Mouse (Mus musculus): ENCODE results near the gene Rrp9.

Gene Rrp9

DNA sequence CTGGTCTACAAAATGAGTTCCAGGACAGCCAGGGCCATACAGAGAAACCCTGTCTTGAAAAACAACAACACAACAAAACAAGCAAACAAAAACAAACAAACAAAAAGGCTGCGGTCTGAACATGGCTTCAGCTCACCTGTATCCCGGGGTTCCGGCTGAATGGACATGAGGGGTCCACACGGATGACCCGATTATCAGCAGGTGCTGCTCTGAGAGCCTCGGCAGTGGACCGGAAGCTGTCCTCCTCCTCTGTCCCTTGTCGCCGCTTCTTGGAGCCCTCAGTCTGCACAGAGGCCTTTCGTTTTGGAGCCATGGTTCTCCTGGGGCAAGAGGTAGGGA is at the start of gene Rrp9:
Rrp9 (plus strand) TSS at position 301 of the 339 bp plus-strand sequence.
- DNase-seq: no peak

DNA sequence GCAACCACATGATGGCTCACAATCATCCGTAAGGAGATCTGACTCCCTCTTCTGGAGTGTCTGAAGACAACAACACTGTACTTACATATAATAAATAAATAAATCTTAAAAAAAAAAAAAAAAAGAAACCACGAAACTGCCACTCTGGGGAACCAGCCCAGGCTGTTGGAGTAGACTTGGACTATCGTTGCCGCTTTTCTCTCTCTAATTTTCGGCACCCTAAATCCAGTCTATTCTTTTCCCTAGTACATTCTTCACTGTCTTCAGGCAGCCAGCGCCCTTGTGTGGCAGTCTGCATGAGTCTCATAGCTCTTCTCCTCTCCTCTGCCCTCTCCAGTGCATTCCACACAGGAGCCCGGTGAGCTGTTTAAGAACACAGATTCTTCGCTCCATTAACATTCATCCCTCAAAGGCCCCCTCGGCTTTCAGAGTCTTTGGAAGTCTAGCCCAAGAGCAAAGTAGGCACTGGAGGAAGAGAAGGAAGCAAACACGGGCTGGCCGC is 47.0 kb upstream of the Rrp9 start:
- DNase-seq: no peak

DNA sequence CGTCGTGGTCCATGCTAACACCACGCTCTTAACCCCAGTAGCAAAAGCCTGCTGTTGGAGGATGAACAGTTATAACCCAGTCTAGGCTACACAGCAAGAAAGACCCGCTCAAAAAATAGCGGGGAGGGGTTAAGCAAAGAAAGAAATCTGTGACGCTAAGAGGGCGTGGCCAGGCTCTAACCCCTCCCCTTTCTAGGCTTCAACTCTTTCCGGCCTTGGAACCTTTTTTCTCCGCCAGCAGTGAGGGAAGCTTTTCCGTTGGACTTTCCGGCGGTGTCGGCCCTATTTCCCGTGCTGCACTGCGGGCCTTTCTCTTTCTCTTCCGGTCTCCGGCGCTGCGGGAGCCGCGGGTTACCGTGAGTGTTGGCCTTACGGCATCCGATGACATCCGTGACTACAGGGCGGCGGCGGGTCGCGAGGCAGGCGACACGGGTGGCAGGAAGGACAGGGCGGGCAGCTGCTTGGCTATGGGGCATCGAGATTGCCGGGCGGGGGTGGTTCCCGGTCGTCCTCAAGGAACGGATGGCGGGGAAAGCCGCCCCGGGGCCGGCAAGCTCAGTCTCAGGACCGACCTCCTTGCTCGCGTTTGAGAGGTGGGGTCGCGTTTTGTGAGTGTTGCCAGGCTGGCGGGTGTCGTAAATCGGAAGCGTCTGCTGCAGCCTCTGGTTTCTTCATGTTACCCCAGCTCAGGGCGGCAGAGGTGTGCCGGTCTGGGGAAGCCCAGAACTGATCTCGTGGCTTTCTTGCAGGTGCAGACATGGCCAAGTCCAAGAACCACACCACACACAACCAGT is 46.3 kb upstream of the Rrp9 start, which contains the start of gene Rpl29:
Rpl29 (plus strand) TSS at position 234 of the 794 bp plus-strand sequence.
- peak; percentile 94 to 95 for DNase-seq

DNA sequence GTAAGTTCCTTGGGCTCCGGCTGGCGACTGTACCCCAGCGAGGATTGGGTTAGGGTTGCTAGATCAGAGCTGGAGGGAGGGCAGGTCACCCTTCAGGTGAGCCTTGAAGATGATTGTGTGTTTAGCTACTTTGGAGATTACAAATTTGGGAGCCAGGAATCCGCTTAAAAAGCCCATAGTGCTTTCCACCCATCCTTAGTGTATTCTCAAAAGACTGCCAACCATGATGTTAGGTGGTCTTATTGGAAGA is 45.8 kb upstream of the Rrp9 start:
- no peak for DNase-seq

DNA sequence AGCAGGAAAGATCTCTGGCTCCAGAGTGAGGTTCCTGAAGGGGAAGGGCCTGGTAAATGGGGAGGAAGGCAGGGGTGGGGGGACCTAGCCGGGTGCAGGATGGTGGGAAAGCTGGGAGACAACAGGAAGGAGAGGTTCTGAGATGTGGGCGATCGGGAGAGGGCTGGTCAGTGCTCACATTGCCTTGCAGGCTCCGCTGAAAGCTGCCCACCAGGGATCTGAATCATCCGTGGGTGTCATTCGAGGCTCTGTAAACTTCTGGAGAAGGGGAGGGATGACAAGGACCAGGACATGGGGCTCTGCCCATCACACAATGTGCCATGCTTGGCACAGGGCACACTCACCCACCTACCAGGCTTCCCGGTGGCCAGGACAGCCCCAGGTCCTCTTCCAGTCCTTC is 42.4 kb upstream of the Rrp9 start:
- no peak for DNase-seq

DNA sequence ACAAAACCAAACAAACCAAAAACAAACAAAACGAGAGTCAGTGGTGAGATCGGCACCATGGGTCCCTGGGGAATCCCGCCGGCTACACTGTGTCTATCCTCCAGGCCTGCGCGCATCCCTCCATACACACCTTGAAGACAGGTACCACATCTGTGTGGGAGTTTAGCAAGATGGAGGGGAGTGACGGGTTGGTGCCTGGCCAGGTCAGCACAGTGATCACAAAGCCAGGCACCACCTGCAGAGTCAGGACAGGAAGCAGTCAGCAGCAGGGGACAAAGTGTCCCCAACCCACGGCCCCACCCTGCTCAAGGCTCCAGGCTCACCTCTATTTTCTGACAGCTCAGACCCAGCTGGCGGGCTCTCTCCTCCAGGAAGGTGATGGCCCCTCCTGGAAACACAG is 39.2 kb upstream of the Rrp9 start:
- no peak for DNase-seq

DNA sequence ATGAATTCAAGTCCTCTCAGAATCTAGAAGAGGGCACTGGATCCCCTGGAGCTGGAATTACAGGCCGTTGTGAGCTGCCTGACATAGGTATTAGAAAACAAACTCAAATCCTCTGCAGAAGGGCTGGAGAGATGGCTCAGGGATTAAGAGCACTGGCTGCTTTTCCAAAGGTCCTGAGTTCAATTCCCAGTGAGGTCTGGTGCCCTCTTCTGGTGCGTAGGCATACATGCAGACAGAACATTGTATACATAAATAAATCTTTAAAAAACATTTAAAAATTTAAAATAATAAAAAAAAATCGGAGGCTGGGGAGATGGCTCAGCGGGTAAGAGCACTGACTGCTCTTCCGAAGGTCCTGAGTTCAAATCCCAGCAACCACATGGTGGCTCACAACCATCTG is 33.1 kb upstream of the Rrp9 start:
- no peak for DNase-seq

DNA sequence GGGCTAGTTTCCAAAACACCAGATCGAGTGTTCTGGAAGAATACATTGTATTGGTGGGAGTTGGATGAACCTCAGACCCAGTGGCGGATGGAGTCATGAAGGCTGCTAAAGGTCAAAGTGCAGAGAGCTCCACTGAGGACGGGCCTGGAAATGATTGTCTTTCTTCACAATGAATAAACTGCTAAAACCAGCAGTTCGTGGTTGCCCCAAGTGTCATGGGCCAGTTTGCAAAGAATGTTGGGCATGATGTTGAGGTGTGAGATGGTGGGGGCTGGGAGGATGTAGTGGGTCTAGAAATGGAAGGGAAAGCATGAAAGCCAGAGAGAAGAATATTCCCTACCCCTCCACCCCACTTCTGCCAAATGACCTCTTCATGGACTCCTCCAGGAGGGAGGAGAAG is 30.9 kb upstream of the Rrp9 start:
- DNase-seq: no peak

DNA sequence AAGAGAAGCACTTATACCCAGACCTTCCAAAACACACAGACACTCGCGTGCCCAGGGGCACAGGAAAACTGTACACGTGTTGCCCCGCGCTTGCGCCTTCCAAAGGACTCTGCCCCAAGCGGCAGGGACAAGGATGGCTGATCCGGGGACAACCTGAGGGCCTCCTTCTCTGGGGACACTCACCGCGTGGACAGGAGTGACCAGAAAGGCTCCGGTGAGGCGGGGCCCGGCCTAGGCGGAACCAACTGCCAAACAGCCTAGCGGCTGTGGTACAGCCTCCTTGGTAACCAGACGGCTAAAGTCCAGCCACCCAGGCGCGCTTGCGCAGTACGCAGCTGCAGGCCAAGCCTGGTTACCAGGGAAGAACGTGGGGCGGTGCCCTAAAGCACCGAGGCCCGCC is 28.4 kb upstream of the Rrp9 start, which contains the start of the genes Abhd14b and Abhd14a:
Abhd14b (plus strand) TSS at position 112 of the 400 bp plus-strand sequence.
Abhd14a (minus strand) TSS at position 331 of the 400 bp plus-strand sequence.
- DNase-seq: peak; percentile 96 to 98

DNA sequence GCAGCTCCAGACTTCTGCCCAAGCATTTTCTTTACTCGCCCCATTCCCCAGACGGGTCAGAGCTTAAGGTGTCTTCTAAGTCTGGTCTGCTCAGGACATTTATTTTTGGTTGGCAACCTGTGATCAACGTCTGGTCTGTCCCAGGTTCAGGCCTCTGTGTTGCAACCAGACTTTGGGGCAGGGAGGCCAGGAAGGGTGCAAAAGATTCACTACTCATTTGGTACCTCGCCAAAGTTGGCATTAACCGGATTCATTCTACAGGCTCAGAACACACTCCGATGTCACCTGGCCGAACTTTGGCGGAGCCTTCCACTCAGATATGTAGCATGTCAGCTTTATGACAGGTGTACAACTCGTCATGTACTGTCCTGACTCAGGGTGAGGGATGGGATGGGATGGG is 27.8 kb upstream of the Rrp9 start:
- no peak for DNase-seq

DNA sequence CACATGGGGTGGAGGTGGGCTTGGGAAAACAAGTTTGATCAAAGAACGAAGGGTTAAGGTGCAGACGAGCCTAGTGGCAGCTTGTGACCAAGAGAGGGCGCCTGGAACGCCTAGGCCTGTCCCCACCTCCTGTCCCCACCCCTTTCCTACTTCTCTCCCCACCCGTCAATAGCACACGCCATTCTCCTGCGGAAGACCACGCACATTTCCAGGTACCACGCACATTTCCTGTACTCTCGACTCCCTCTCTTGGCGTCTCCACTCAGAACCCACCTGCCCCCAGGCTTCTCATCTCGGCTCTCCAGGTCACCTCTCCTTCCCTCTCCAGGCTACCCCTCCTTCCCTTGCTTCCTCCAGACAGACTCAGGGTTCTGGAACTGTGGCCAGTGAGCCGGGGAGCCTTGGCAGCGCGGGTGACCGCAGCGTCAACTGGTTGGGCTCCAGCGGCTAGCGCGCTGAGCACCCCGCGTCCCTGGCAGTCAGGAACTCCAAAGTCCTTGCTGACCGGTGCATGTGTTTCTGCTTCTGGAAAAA is 27.2 kb upstream of the Rrp9 start:
- DNase-seq: peak; percentile 78 to 85

DNA sequence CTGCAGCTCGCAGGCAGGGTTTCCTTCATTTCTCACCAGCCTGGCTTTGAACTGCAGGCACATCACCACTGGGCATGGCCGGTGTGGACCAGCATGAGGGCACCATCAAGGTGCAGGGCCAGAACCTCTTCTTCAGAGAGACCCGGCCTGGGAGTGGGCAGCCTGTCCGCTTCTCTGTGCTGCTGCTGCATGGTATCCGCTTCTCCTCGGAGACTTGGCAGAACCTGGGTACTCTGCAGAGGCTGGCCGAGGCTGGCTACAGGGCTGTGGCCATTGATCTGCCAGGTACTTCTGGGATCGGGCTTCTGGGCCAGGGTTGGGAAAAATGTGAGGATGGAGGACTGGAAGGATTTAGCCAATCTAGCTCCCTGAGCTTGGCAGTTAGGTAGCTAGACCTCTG is 25.8 kb upstream of the Rrp9 start:
- DNase-seq: no peak

DNA sequence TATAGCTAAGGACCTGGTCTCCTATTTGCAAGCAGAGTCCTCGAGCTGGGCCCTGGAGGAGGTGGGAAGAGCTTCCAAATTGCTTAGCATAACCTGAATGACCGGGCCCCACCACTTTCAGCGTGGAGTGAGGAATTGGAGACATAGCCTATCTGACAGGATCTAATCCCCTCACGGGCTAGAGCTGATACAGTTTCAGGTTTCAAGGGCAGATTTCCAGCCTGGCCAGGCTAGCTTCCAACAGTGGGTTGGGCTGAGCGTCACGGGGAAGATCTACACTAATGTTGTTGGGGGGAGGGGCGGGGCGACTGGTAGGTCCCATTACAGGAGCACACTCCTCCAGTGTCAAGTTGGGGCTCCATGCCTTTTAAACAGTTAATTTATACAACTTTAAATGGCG is 25.1 kb upstream of the Rrp9 start:
- DNase-seq: peak; percentile 73 to 82

DNA sequence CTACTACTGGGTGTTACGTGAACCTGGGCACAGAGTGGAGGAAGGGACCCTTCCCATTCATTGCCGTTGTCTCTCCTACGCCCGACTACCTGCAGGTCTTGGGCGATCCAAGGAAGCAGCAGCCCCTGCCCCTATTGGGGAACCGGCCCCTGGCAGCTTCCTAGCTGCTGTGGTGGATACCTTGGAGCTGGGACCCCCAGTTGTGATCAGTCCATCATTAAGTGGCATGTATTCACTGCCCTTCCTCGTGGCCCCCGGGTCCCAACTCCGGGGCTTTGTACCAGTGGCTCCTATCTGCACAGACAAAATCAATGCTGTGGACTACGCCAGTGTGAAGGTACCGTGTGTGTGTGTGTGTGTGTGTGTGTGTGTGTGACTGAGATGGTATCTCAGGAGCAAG is 24.5 kb upstream of the Rrp9 start:
- DNase-seq: no peak

DNA sequence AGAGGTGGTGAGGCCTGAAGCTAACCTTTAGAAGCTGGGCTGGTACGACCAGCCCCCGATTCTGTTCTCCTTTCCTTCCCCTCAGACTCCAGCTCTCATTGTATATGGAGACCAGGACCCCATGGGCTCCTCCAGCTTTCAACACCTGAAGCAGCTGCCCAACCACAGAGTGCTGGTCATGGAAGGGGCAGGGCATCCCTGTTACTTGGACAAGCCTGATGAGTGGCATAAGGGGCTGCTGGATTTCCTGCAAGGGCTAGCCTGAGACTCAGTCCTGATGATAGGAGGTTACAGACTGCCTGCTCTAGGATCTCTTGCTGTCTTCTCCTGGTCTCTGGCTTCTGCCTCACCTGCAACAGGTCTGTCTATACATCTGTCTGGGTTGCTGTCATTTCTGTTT is 23.9 kb upstream of the Rrp9 start:
- DNase-seq: no peak

DNA sequence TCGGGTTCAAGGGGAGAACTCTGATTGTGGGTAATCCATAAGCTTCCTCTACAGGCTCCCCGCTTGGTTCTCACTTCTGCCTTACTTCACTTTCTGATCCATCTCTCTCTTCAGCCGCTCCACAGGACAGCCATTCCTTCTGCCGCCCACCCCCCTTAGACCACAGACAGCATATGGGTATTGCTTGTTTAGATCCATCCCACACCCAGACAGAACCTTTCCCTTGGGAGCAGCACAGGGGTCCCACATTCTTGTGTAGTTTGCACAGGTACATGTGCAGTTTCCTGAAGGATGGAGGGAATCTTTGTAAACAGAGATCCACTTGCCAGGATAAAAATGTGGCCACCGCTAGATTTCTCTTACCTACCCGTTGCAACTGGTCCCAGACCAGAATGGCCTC is 23.4 kb upstream of the Rrp9 start:
- DNase-seq: no peak

DNA sequence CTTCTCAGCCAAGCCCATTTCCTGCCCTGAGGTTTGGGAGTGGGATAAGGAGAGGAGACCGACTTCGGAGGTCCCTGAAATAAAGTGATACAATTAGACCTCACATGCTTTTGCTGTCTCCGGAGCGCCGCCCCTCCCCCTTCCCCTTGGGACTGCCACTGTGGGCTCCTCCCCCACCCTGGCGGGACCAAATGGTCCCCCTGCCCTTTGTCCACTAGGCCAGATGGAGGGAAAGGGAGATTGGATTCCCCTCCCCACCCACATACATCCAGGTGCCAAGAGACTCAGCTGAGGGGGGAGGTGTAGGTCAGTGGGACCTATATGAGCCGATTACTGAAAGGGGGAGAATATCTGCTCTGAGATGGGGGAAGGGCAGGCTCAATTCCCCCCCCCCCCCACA is 22.9 kb upstream of the Rrp9 start:
- no peak for DNase-seq

DNA sequence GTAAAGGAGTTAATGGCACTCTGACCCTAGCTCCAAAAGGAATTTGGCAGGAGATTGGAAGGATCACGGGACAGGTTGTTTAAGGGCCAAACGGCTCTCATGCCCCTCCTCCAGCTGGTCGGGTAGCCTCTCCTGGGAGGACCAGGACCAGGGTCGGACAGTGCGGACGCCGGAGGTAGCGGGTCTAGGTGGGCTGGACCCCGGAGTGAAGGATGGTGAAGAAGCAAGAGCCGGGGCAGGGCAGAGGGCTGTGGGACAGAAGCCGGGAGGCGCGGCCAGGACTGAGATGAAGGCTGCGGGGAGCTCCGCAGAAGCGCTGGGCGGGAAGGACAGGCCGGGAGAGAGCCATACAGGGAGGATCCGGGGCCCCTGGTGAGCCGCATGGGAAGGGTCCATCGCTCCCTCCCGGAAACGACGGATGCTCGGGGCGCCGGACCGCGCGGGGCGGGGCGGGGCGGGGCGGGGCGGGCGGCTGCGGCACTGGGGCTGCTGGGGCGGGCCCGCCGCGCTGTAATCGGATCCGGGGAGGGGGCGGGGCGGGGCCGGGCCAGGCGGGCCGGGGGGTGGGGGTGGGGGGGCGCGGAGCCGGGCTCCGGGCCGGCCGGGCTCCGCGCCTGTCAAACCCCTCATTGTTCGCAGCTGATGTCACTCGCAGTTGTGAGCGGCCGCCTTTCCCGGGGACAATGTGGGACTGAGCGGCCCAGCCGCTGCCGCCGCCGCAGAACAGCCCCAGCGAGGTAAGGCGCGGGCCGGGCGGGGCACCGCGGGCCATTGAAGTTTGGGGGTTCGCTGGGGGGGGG is 22.3 kb upstream of the Rrp9 start, which contains the start of gene Pcbp4:
Pcbp4 (plus strand) TSS at position 21 of the 800 bp plus-strand sequence.
- DNase-seq: peak; percentile 64 to 71

DNA sequence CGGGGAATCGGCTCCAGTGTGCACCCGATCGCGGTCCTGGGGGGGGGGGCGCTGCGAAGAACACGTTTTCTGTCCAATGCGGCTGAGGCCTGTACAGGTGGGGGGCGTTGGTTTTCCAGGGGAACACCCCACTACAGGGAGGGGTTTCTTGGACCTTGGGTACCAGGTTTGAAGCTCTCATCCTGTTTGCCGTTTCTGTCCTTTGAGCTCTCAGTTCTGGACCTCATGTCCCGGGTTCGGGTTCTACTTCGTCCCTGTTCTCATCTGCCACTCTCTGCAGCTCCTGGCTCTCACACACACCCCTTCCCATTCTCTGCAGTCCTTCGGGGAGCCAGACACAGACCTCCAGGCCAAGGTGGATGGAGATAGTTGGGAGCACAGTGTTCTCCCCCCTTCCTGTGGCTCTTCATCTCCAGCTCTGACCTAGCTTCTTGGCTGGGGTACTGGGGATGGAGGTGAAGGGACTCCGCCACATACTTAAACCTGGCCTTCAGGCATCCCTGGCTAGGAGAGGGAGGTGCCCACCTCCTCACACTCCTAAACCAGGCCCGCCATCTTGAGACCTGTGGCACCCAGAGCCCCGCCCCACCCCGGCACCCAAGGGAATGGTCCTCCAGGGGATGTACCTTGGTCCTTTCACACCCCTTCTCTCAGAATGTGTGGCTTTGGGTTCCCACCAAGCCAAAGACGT is 21.5 kb upstream of the Rrp9 start:
- no peak for DNase-seq

DNA sequence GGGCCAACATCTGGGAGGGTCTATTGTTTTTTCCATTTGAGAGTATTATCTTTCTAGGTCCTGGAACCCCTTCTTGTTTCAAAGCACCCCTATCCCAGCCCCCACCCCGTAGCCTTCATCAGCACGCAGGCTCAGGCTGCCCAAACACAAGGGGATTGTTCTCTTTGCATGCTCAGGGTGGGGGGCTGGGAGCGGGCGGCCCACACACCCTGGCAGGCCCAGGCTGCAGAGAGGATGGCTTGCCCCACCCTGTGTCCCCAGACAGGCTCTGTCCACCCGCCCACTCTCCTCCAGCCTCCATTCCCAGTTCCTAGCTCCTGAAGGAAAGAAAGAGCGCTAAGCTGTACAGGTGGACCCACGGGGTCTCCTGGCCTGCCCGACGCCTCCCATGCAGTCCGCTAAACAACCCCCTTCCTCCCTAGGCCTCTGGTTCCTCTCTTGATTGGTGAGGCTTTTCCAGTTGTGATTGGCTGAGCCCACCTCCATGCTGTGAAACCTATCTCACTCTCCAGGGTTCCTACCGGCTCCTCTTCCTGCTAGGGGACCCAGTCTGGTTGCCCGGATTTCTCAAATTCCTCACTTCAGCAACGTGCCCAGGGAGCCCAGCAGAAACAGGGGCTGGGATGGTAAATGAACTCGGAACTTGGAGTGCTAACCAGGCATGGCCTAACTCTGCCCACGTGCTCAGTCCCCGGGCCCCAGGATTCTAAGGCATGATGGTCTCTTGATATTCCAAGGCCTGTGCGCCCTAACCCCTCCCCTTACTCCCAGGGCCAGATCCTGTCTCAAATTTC is 20.7 kb upstream of the Rrp9 start:
- DNase-seq: no peak

DNA sequence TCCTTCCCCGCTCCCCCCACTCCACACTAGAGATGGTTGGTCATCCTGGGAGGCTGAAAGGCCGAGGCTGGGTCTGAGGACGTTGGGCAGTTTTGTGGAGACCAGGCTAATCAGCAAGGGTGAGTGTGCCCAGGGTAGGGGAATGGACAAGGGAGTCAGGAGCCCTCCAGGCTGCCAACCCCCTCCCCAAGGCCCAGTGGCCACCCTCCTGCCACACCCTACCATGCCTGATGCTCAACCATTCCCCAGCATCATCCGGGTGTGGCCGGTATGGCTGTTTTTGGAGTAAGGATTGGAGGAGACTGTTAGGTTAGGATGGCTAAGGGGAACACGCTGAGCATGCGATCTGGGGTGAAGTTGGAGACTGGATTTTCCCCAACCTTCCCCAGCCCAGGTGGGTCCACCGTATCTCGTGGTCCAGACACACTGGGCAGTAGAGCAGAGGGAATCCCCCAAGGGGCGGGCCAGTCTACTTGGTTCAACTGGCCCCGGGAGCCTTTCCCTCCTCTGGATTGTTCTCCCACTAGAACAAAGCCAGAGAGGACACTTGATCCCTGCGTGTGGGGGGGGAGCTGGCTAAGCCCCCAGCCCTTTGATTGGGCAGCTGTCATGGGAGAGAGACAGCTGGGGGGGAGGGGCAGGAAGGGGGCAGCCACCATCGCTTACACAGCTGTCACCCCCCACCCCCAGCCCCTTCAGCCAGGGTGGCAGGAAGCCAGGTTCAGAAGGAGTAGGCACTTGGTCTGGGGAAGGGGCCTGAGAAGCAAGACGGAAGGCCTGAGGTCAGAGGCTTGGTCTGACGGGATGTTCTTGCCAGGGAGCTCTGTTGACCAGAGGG is 19.2 kb upstream of the Rrp9 start:
- DNase-seq: no peak
